Mouse (Mus musculus) adrenal gland, postnatal 10 days (tissue): ENCODE data around the gene Olfr248. TPM values are rescaled to one million over a fixed set of nuclear protein-coding genes. Genes with fewer than 3 reads are reported as not detected.
"Not testable (repeated sequence)": the region's sequence is repeated elsewhere in the genome, so short reads cannot be mapped to it uniquely, and the experiment has no call there.

ENCODE experiments used
- DNase-seq: peaks from one replicate; pipeline ENCODE4 v3.0.0; 2021; ENCODE audit warnings: mixed read lengths
- long read RNA-seq, 2 experiments: library from polyadenylated mRNA; stranded (forward); transcript quantifications; one replicate each; pipeline ENCODE4 v2.0.0; 2021
- total RNA-seq, 2 experiments: library from RNA; stranded (reverse); gene quantifications; 2 replicates each; pipeline ENCODE4 v1.2.3; 2021

The Olfr248 gene
- total RNA-seq = not detected
- long read RNA-seq, experiment 1 = 0 reads
- long read RNA-seq, experiment 2 = 0 reads

DNA sequence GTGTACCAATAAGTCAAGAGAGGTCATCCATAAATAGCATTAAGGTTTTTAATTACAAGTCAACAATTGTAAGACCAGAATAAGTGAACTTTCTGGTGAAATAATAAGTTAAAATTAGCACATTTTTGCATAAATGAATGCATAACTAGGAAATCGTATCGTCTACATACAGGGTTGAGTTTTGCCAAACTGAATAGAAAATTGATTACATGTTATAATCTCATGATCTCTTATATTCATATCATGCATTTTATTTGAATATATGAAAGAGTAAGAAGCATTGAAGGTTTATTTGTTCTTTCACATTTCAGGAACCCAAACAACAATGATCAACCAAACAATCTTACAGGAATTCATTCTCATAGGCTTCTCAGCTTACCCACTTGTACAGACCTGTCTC lies at the start of gene Olfr248:
Gene Olfr248 (plus strand): TSS at position 301 of the 400 bp plus-strand sequence.
- DNase-seq = no peak

DNA sequence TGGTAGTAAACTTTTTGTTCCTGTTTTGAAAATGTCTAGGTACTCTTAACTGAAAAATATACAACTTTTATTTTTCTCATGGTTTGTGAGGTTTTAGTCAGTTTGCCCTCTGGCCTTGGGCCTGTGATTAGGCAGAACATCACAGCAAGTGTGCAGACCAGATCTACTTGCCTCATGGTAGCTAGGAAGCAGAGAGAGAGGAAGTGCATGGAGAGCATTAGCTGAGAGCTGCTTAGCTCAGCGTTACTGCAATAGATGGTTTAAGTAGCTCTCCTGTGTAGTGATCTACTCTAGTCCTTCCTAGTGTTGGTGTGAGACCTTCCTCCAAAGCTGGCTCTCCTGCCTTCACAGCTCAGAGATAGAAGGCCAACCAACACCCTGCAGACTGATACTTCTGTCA lies 37.2 kb upstream of the Olfr248 start:
- not testable (repeated sequence) for DNase-seq

GRCm38 (mm10) chr1:174354640-174355039 lies 36.2 kb upstream of the Olfr248 start:
- no peak for DNase-seq

DNA sequence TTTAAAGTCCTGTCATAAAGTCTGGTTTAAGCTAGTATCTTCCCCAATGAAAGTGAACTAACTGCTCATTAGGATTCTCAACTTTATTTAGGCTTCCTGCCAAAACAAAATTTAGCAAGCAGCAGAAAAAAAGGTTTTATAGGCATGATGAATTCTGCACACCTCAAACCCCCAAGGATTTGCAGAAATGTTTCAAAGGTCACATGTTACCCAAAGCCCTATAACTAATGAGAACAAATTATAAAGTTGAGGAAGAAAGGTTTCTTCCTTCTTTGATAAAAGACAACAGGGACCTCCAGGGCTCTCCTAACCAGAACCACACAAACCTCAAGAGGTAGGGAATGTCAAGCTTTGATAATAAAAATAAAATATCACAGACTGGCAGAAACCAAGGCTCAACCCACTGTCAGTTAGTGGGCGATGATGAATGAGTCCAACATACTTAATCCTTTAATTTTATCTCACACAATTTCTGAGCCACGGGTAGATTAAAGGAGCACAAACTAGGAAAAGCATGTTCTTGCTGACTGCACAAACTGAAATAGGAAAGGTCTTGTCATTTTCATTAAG lies 25.9 kb upstream of the Olfr248 start, which contains the start of gene Olfr417:
Gene Olfr417 (plus strand): TSS at position 241 of the 570 bp plus-strand sequence.
- no peak for DNase-seq

DNA sequence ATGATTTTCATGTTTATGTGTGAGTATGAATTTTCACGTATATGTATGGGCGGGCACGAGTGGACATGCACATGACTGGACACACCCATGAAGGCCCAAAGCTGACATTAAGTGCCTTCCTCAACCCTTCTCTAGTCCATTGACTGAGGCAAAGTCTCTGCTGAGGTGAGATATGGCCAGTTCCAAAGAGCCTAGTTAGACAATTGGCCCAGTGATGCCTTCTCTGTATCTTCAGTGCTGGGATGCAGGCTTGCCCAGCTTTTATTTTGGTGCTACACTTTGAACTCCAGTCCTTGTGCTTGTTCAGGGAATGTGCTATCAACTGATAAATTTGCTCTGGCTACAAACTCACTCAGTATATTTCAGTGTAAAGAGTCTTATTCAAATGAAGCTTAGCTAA lies 17.0 kb upstream of the Olfr248 start:
- no peak for DNase-seq

- DNase-seq = no peak
These were observed 32.1 kb downstream of the Olfr248 start for GRCm38 (mm10) chr1:174422959-174423358.

DNA sequence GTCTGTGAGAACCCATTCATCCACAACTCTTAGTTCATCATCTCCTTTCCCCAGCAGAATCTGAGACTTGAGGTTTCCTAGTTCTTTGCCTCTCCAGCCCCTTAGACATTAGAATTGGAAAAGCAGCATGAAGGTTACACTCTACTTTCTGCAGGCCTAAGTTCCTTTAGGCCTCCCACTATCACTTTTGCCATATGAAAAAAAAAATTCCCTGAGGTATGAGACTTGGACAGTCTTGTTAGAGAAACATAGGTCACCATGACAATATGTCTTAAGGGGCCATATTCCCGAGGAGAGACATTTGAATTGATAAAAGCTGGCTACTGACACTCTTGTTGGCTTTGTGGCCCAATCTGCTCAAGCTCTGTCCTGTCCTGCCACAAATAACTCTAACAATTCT lies 32.9 kb downstream of the Olfr248 start, which contains the start of gene Olfr414:
Gene Olfr414 (plus strand): TSS at position 301 of the 400 bp plus-strand sequence.
- DNase-seq = no peak

DNA sequence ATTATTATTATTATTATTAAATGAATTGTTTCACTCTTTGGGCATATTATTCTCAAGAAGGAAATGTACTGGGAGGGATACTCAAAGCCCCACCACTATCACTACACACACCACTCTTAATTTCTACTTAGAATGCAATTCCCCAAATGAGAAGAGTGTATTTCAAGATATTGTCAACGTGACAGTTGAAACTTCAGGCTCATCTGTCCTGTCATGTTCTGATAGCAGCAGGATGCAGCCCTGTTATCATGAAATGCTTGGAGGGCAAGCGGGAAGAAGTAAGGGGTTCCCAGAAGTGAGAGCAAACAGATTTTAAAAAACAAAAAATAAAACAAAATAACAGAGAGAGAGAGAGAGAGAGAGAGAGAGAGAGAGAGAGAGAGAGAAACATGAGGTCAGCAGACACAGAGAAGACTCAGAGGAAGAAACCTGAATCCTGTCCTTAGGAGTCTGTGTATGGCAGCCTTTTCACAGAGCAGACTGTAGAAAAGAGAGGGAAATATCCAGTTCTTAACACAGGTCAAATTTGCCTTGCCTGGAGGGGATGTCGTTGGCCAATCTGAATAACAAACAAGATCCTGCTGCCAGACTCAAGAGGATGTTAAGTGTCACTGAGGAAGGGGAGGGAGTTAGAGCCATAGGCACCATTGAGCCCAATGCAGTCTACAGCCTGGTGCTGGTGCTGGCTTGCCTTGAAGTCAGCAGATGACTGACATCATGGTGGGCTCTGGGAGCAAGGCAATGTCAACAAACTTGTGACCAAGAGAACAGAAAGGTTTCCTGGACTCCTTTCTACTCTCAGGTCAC lies 35.5 kb downstream of the Olfr248 start:
- no peak for DNase-seq

DNA sequence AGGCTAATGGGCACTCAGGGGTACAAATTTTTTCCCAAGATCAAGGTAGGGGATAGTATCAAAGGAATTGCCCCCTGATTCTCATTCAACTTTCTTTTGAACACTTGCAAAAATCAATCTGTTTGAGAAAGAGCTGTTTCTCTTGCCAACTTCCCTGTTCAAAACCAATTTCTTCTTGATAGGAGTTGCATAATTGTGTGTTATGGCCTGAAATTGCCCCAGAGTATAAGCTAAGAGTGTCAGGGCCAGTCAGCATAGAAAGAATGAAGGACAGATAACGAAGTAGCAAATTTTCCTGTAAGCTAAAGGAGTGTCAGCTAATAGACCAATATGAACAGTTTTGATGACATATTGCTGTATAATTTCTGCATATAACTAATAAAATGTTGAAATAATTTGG lies 36.6 kb downstream of the Olfr248 start:
- DNase-seq = no peak

GRCm38 (mm10) chr1:174428407-174428806 lies 37.6 kb downstream of the Olfr248 start:
- no peak for DNase-seq

- no peak for DNase-seq
These were observed 43.3 kb downstream of the Olfr248 start for GRCm38 (mm10) chr1:174434121-174434520.

Other genes starting within 250 kb of the Olfr248 start
- not detected for gene Olfr420, start 235.4 kb upstream of the Olfr248 start, total RNA-seq
- 1 to 10 TPM; 2.6 to 5.1 TPM for gene Spta1, start 218.3 kb upstream of the Olfr248 start, total RNA-seq
- not detected for gene Olfr419, start 139.0 kb upstream of the Olfr248 start, total RNA-seq
- gene Mptx1, start 60.5 kb upstream of the Olfr248 start, total RNA-seq = not detected
- not detected for gene Olfr417, start 25.9 kb upstream of the Olfr248 start, total RNA-seq
- gene Olfr414, start 33.0 kb downstream of the Olfr248 start, total RNA-seq = not detected
- not detected for gene Olfr220, start 51.0 kb downstream of the Olfr248 start, total RNA-seq
- 1 to 10 TPM; 2.4 to 2.5 TPM for gene Fmn2, start 110.8 kb downstream of the Olfr248 start, total RNA-seq